Mouse (Mus musculus) CH12.LX (cell line): ENCODE results near the gene Dyrk4. TPM values are rescaled to one million over a fixed set of nuclear protein-coding genes. Genes with fewer than 3 reads are reported as not detected.

ENCODE experiments used
- polyA plus RNA-seq: library from polyadenylated mRNA; unstranded; fragments of >175 nt; gene quantifications from 2 replicates; pipeline ENCODE4 v1.2.1, GENCODE M21; 2012; ENCODE audit warnings: low read depth; ENCODE audit not compliant: insufficient read length
- total RNA-seq, 2 experiments: library from RNA; depleted of rRNA; stranded (reverse); fragments of 300-350 nt in 1 of 2; fragments of >200 nt in 1 of 2; gene quantifications; 2 replicates each; pipeline ENCODE4 v1.2.3; 2012 to 2014

Dyrk4 gene
- total and polyA plus RNA-seq, 3 experiments = 7.8 to 30.0 (median 13.1) TPM

Other genes with a start within 250 kb of the Dyrk4 start
- gene Kcna6, start 181.2 kb downstream of the Dyrk4 start, total RNA-seq (2012; rRNA removed) = not detected in 2 replicates
- not detected in 2 replicates for gene Kcna6, start 181.2 kb downstream of the Dyrk4 start, total RNA-seq (2014; rRNA removed)
- not detected in 2 replicates for gene Kcna6, start 181.2 kb downstream of the Dyrk4 start, polyA plus RNA-seq
- 141 and 159 TPM in 2 replicates for gene Ndufa9, start 72.7 kb downstream of the Dyrk4 start, total RNA-seq (2012; rRNA removed)
- 146 and 159 TPM in 2 replicates for gene Ndufa9, start 72.7 kb downstream of the Dyrk4 start, total RNA-seq (2014; rRNA removed)
- 151 and 157 TPM in 2 replicates for gene Ndufa9, start 72.7 kb downstream of the Dyrk4 start, polyA plus RNA-seq
- gene Akap3, start 68.7 kb downstream of the Dyrk4 start, total RNA-seq (2012; rRNA removed) = 0.63 and 2.0 TPM in 2 replicates
- gene Akap3, start 68.7 kb downstream of the Dyrk4 start, total RNA-seq (2014; rRNA removed) = 1.2 and 1.6 TPM in 2 replicates
- 2.0 TPM in 2 replicates for gene Akap3, start 68.7 kb downstream of the Dyrk4 start, polyA plus RNA-seq
- 30.0 and 39.2 TPM in 2 replicates for gene Rad51ap1, start 17.7 kb upstream of the Dyrk4 start, total RNA-seq (2012; rRNA removed)
- 84.1 and 87.9 TPM in 2 replicates for gene Rad51ap1, start 17.7 kb upstream of the Dyrk4 start, total RNA-seq (2014; rRNA removed)
- gene Rad51ap1, start 17.7 kb upstream of the Dyrk4 start, polyA plus RNA-seq = 79.1 and 118 TPM in 2 replicates
- 18.7 and 26.5 TPM in 2 replicates for gene D6Wsu163e, start 18.1 kb upstream of the Dyrk4 start, total RNA-seq (2012; rRNA removed)
- gene D6Wsu163e, start 18.1 kb upstream of the Dyrk4 start, total RNA-seq (2014; rRNA removed) = 42.0 and 42.7 TPM in 2 replicates
- 26.6 and 31.1 TPM in 2 replicates for gene D6Wsu163e, start 18.1 kb upstream of the Dyrk4 start, polyA plus RNA-seq
- gene Fgf6, start 93.7 kb upstream of the Dyrk4 start, total RNA-seq (2012; rRNA removed) = not detected in 2 replicates
- gene Fgf6, start 93.7 kb upstream of the Dyrk4 start, total RNA-seq (2014; rRNA removed) = not detected in 2 replicates
- gene Fgf6, start 93.7 kb upstream of the Dyrk4 start, polyA plus RNA-seq = not detected in 2 replicates
- not detected in 2 replicates for gene Fgf23, start 151.1 kb upstream of the Dyrk4 start, total RNA-seq (2012; rRNA removed)
- gene Fgf23, start 151.1 kb upstream of the Dyrk4 start, total RNA-seq (2014; rRNA removed) = not detected in 2 replicates
- not detected in 2 replicates for gene Fgf23, start 151.1 kb upstream of the Dyrk4 start, polyA plus RNA-seq
- 8.9 and 12.4 TPM in 2 replicates for gene Tigar, start 187.7 kb upstream of the Dyrk4 start, total RNA-seq (2012; rRNA removed)
- gene Tigar, start 187.7 kb upstream of the Dyrk4 start, total RNA-seq (2014; rRNA removed) = 11.5 and 11.8 TPM in 2 replicates
- gene Tigar, start 187.7 kb upstream of the Dyrk4 start, polyA plus RNA-seq = 18.6 and 20.8 TPM in 2 replicates
- 99.4 and 146 TPM in 2 replicates for gene Ccnd2, start 230.4 kb upstream of the Dyrk4 start, total RNA-seq (2012; rRNA removed)
- 33.5 and 42.4 TPM in 2 replicates for gene Ccnd2, start 230.4 kb upstream of the Dyrk4 start, total RNA-seq (2014; rRNA removed)
- gene Ccnd2, start 230.4 kb upstream of the Dyrk4 start, polyA plus RNA-seq = 255 and 299 TPM in 2 replicates